Mouse (Mus musculus) CH12.LX (cell line): Measurements from ENCODE around the gene Psmd2.

Experiments
- CTCF ChIP-seq, 2 experiments: IDR thresholded peaks in 1 of 2; conservative IDR thresholded peaks in 1 of 2; 2 replicates each; pipeline ENCODE4 v1.5.1; 2011 to 2012; ENCODE audit warnings: low read depth in 2 of 2, low read length in 2 of 2, improper control_type of control experiment in 1 of 2, inconsistent platforms in 1 of 2, mild to moderate bottlenecking in 1 of 2, moderate library complexity in 1 of 2
- E2F4 ChIP-seq: IDR thresholded peaks from 2 replicates; pipeline ENCODE4 v1.6.1; 2011; ENCODE audit warnings: low read depth, low read length, improper control_type of control experiment; ENCODE audit not compliant: insufficient replicate concordance
- EP300 ChIP-seq: IDR thresholded peaks from 2 replicates; pipeline ENCODE4 v1.6.1; 2011; ENCODE audit warnings: low read length, improper control_type of control experiment
- ETS1 ChIP-seq: conservative IDR thresholded peaks from 2 replicates; pipeline ENCODE4 v1.6.1; 2012; ENCODE audit warnings: low read depth, mild to moderate bottlenecking, inconsistent platforms, low read length, improper control_type of control experiment, moderate library complexity
- HCFC1 ChIP-seq: IDR thresholded peaks from 2 replicates; pipeline ENCODE4 v1.6.1; 2012; ENCODE audit warnings: low read depth, mild to moderate bottlenecking, inconsistent platforms, low read length, improper control_type of control experiment
- IRF4 ChIP-seq: IDR thresholded peaks from 2 replicates; pipeline ENCODE4 v1.6.1; 2014; ENCODE audit warnings: low read depth, mild to moderate bottlenecking, inconsistent platforms, low read length, improper control_type of control experiment
- MEF2A ChIP-seq: IDR thresholded peaks from 2 replicates; pipeline ENCODE4 v1.6.1; 2014; ENCODE audit warnings: low read depth, mild to moderate bottlenecking, inconsistent platforms, low read length, improper control_type of control experiment, borderline replicate concordance
- MXI1 ChIP-seq: IDR thresholded peaks from 2 replicates; pipeline ENCODE4 v1.6.1; 2011; ENCODE audit warnings: mild to moderate bottlenecking, low read depth, low read length, improper control_type of control experiment
- POLR2A ChIP-seq: IDR thresholded peaks from 2 replicates; pipeline ENCODE4 v1.6.1; 2011; ENCODE audit warnings: low read depth, mild to moderate bottlenecking, improper control_type of control experiment, low read length
- SIN3A ChIP-seq: IDR thresholded peaks from 2 replicates; pipeline ENCODE4 v1.6.1; 2012; ENCODE audit warnings: low read length, improper control_type of control experiment, inconsistent platforms

DNA sequence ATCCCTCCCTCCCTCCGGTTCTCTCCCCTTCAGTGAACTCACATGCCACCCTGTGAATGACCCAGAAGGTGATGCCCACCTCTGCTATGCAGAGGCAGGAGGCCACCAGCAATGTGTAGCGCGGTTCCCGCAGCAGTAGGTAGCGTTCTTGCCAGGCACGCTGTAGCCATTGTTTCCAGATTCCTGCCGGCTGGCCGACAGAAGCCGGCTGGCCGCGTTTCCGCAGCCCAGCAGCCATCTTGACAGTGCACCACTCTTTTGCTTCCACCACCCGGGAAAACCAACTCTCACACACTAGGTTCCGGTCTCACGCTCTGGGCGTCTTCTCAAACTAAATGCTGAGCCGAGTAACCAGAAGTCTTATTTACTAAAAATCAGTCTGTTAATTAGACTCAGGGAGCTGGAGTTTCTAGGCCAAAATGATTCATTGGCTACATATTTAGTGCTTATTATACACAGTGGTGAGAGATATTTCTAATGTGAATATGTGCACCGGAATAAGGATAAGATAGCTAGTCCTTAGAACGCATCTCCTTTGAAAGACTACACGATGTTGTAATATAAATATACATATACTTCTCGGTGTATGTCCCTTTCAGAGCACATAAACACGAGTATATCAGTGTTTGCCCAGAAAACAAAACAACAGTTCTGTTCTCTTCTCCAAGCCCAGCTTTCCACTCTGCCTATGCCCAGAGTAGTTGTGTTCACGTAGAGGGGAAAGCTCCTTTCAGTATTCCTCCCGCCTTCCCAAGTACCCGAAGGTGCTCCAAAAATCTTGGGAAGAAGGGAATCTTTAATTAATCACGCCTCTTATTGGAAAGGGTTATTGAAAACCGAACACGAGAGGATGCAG, 40.7 kb upstream of the Psmd2 start:
- TF ChIP-seq SIN3A (peak; percentile 99), EP300 (no peak), MEF2A (peak; percentile 71), POLR2A (peak; percentile 99), MXI1 (peak; percentile 97), CTCF (conservative IDR thresholded peaks at IDR 0.05 in 1 of 2, IDR thresholded peaks at IDR 0.05 in 1 of 2; ENCODE audit: low read depth in 2 of 2, low read length in 2 of 2) (no peak), E2F4 (peak; percentile 77; the same call in 1 of the 2 replicates), IRF4 (peak; percentile 70; the same call in 1 of the 2 replicates), HCFC1 (peak; percentile 90), ETS1 (peak; percentile 42; the same call in 1 of the 2 replicates)
